Mouse (Mus musculus) thymus, adult 2 months (tissue): Measurements from ENCODE around the gene Nwd2. TPM values are rescaled to one million over a fixed set of nuclear protein-coding genes. Genes with fewer than 3 reads are reported as not detected.

ENCODE experiments used
- DNase-seq: peaks from one replicate; pipeline ENCODE4 v3.0.0; 2021
- H3K27ac ChIP-seq: fragments of 200-500 bp; 2 replicates; pipeline ENCODE4 v1.5.1; 2012; ENCODE audit warnings: low read length, control low read depth; ENCODE audit not compliant: control insufficient read depth, insufficient read depth
- H3K27me3 ChIP-seq: fragments of 200-500 bp; 2 replicates; pipeline ENCODE4 v1.6.1; 2012; ENCODE audit warnings: mild to moderate bottlenecking, low read length, moderate library complexity, mixed read lengths; ENCODE audit not compliant: control insufficient read depth, insufficient read depth
- H3K36me3 ChIP-seq: fragments of 200-500 bp; 2 replicates; pipeline ENCODE4 v1.6.1; 2012; ENCODE audit warnings: mild to moderate bottlenecking, low read length, moderate library complexity; ENCODE audit not compliant: control insufficient read depth, insufficient read depth
- H3K4me1 ChIP-seq: fragments of 200-500 bp; replicated peaks from 2 replicates; pipeline ENCODE4 v1.6.1; 2012; ENCODE audit warnings: low read length; ENCODE audit not compliant: control insufficient read depth, insufficient read depth
- H3K4me3 ChIP-seq: fragments of 200-500 bp; 2 replicates; pipeline ENCODE4 v1.5.1; 2012; ENCODE audit warnings: mild to moderate bottlenecking, low read length, control low read depth, moderate library complexity; ENCODE audit not compliant: control insufficient read depth, insufficient read depth
- CTCF ChIP-seq: fragments of 200-500 bp; IDR thresholded peaks from 2 replicates; pipeline ENCODE4 v1.5.1; 2012; ENCODE audit warnings: mild to moderate bottlenecking, control low read depth, low read length, moderate library complexity, borderline replicate concordance; ENCODE audit not compliant: control insufficient read depth, poor library complexity, insufficient read depth; ENCODE audit errors: extremely low read depth
- POLR2A ChIP-seq: fragments of 200-500 bp; IDR thresholded peaks from 2 replicates; pipeline ENCODE4 v1.6.1; 2012; ENCODE audit warnings: mild to moderate bottlenecking, low read length, control low read depth, moderate library complexity; ENCODE audit not compliant: control insufficient read depth, poor library complexity, insufficient read depth; ENCODE audit errors: extremely low read depth
- WGBS: fragments of 180-500 bp; shearing (Covaris S2); methylation state at CpG from one replicate; pipeline ENCODE4 v1.1.7; 2018; 5-methylcytosine and 5-hydroxymethylcytosine counted together
- polyA plus RNA-seq: library from polyadenylated mRNA; depleted of rRNA; stranded (reverse); fragments of >200 nt; gene quantifications from 2 replicates; pipeline ENCODE4 v1.2.3, GENCODE M21; 2012; rRNA removed

The Nwd2 gene
- polyA plus RNA-seq, 1 experiment: 0.08 TPM

DNA sequence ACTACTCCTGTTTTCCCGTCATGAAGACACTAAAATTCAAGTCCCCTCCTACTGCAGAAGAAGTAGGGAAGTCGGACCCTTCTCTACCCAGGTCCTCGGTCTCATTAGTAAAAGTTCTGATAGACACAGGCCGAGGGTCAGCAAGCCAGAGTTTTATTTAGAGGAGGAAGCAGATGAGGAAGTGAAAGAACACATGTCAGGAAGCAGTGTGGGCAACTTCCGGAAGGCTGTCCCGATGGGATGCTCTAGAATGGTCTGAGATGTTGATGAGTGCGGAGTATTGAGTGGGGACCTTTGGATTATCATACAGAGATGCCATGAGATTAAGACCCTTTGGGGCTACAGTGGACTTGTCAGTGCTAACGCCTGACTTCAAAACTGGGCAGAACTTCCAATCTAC lies 210.0 kb downstream of the Nwd2 start:
- 53% methylated on average over 8 of the region's 8 CpGs for WGBS
- Histone ChIP-seq H3K27ac (no peak overlapping the region), H3K27me3 (no peaks in the 10 kb centered on the region), H3K36me3 (no peaks in the 10 kb centered on the region), H3K4me1 (no peaks in the 10 kb centered on the region), H3K4me3 (no peak overlapping the region)
- TF ChIP-seq POLR2A (no peak), CTCF (no peak)
- no peak for DNase-seq

Other genes starting within 250 kb of the Nwd2 start
- 1.2 and 1.8 TPM in 2 replicates for gene 0610040J01Rik, start 163.3 kb downstream of the Nwd2 start, polyA plus RNA-seq